Mouse (Mus musculus): Measurements from ENCODE around the gene Cdh18. TPM values are rescaled to one million over a fixed set of nuclear protein-coding genes. Genes with fewer than 3 reads are reported as not detected.
"Not testable (repeated sequence)": the region's sequence is repeated elsewhere in the genome, so short reads cannot be mapped to it uniquely, and the experiment has no call there.

Cdh18 gene
- polyA plus RNA-seq, 1 experiment from 2014 or later = 0.08 TPM

DNA sequence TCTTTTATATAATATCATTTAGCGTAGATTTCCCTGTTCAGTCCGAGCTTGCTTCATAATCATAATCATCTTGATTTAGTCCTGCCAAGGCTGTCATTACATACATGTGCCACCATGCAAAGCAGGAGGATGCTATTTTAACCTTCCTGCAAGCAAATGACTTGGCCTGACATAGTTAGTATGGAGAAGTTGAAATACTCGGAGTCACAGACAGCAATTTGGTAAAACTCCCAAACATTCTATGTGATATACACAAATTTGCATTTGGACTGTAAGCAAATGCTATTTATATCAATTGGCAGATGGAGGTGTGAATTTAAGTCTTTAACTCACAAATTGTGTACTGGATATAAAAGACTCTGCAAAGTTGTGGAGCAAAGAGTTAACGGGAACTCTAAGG, 616.0 kb downstream of the Cdh18 start:
- no peak for DNase-seq (ENCODE audit: low spot score)

DNA sequence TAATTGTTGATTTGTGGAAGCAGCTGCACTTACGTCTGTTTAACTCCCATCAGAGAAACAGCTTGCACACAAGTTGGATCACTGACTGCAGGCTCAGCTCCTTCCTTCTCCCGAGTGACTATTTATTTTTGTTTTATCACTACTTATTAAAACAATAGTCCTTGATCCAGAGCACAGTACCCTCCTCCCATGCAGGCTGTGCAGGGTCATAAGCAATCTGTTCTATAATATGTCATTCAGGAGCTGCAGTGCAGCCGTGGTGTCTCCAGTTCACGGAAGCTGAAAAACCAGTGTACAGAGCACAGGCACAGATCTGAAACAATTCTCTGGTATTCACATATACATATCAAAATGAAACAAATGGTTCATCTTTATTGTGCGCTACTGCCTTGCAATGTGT, 625.8 kb downstream of the Cdh18 start:
- DNase-seq (ENCODE audit: low spot score) = no peak

- no peak for DNase-seq (ENCODE audit: low spot score)
These were observed 663.2 kb downstream of the Cdh18 start for GRCm38 (mm10) chr15:23212068-23212467.

GRCm38 (mm10) chr15:23230616-23231015, 681.8 kb downstream of the Cdh18 start:
- DNase-seq (ENCODE audit: low spot score) = no peak

DNA sequence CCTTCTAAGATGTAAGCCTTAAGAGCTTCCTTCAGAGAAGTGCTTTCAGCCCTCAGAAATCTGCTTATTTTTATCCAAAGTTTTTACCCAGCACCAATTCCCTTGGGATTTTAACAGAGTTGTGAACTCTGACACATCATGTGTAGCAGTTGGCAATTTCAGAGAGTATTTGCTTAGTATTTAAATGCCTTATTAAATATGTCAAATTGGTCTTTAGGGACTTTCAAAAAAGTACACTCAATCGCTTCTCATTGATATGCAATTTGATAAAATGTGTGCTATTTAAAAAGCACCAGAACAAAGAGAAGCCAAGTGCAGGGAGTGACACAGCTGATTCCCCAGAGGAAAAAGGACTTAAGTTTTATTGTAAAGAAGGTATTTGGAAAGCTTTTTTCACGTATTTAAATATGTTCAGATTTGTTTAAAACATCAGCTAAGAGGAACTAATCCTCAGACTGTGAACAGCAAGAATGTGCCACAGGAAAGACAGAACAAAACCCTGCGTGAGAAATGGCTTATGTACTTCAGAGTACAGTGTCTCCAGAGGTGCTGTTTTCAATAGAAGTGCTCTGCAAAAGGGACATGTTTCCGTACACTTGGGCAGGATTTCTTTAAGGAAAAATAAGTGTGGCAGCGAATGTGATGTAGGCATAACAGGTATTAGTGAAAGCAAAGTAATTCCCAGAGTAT, 709.1 kb downstream of the Cdh18 start:
- no peak for DNase-seq (ENCODE audit: low spot score)

GRCm38 (mm10) chr15:23278421-23278820, 729.6 kb downstream of the Cdh18 start:
- DNase-seq (ENCODE audit: low spot score) = no peak

DNA sequence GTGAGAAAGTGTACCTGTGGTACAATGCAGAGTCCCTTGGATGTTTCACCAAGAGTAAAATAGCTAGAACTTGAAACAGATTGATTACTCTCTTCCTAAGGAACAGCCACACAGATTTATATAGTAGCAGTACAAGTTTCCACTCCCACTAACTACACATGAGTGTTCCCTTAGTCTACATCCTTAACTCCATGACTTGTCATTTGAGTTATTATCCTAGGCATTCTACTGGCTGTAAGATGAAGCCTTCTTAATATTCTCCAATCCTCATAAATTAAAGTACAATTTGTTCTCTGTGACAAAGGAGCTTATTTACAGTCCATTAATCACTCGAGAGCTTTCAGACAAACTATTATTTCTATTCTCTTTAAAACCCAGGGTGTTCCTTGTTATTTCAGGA, 756.2 kb downstream of the Cdh18 start:
- DNase-seq (ENCODE audit: low spot score) = no peak

GRCm38 (mm10) chr15:23316766-23317165, 767.9 kb downstream of the Cdh18 start:
- no peak for DNase-seq (ENCODE audit: low spot score)

DNA sequence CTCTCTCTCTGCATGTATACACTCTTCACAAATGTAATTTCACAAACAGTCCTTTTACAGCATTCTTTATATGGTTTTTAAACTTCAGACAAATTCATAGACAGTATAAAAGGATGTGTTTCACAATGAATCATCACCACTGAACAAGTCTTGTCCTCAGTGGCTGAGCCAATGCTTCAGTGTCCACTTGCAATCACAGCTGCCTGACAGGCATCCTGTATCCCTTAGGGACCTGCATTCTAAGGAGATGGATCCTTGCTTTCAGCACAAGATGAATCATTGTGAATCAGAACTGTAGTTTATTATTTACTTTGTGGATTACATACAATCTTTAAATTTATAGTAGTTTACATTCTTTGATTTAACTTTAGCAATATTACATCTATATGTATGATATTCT, 768.6 kb downstream of the Cdh18 start:
- no peak for DNase-seq (ENCODE audit: low spot score)

DNA sequence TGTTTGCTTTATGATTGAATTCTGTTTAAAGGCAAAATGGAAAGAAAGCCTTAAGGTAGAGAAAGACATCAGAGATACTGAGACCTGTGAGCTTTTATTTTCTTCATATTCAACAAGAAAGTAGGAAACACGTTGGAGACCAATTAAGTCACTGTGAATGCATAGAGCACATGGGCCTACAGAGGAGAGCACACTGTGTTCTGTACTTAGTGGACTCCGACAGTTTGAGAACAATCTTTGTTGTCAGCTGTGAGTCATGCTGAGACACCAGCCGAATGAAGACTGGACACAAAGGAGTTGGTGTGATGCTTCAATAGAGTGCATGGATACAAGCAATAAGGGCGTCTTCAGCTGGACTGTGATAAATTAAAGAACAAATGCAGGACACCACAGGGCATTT, 791.5 kb downstream of the Cdh18 start:
- not testable (repeated sequence) for DNase-seq (ENCODE audit: low spot score)

DNA sequence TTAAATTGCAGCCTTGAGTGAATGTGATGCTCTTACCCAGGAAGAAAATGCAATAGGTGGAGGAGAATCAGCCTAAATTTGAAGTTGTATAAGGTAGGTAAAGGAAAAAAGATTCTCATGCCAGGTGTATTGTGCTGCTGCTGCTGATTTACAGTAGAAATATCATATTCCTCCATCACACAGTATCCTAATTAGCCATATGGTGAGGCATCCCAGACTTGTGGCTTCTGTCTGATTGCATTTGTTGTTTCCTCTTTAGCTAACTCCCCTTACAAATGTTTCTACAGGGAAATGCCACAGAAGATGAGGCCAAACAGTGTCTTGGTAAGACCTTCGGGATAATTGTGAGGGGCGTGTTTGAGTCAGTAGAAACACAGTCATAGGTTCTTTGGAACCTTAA, 802.3 kb downstream of the Cdh18 start:
- DNase-seq (ENCODE audit: low spot score) = no peak

GRCm38 (mm10) chr15:23366325-23366724, 817.5 kb downstream of the Cdh18 start:
- no peak for DNase-seq (ENCODE audit: low spot score)

- no peak for DNase-seq (ENCODE audit: low spot score)
These were observed 818.9 kb downstream of the Cdh18 start for GRCm38 (mm10) chr15:23367712-23368111.

- DNase-seq (ENCODE audit: low spot score) = no peak
These were observed 829.4 kb downstream of the Cdh18 start for GRCm38 (mm10) chr15:23378016-23378750.

- no peak for DNase-seq (ENCODE audit: low spot score)
These were observed 837.0 kb downstream of the Cdh18 start for GRCm38 (mm10) chr15:23385816-23386215.

- DNase-seq (ENCODE audit: low spot score) = no peak
These were observed 847.8 kb downstream of the Cdh18 start for GRCm38 (mm10) chr15:23396646-23397045.

DNA sequence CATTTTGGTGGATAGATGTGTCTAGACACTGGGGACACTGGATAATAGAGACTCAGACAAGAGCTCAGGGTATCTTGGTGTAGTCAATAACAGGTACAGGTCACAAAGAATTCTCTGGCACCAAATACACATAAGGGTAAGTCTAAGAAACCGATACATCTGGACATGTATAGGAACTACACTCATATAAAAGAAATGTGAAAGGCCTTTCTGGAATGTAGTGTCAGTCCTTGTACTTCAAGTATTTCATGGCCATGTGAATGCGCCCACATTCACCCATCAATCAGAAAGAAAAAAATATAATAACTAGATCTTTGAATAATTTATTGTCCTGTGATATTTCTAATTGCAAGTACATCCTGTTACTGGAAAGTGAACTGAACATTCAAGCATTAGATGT, 855.0 kb downstream of the Cdh18 start:
- no peak for DNase-seq (ENCODE audit: low spot score)

DNA sequence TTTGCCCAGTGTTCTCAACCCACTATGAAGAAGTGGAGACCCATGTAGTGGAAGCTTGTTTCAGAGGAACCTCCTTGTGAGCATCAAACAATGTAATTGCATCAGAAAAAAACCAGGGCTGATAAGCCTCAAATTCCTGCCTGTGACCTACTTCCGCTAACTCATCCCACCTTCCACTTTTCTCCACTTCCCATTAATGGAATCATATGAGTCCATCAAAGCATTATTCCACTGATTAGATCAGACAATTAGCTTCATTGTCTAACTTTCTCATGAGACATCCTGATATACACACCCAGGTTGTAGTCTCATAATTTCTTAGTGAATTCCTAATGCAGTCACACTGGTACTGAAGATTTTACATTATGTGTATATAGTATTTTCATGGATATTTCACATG, 859.4 kb downstream of the Cdh18 start:
- DNase-seq (ENCODE audit: low spot score) = no peak

- no peak for DNase-seq (ENCODE audit: low spot score)
These were observed 867.7 kb downstream of the Cdh18 start for GRCm38 (mm10) chr15:23416450-23417080.

DNA sequence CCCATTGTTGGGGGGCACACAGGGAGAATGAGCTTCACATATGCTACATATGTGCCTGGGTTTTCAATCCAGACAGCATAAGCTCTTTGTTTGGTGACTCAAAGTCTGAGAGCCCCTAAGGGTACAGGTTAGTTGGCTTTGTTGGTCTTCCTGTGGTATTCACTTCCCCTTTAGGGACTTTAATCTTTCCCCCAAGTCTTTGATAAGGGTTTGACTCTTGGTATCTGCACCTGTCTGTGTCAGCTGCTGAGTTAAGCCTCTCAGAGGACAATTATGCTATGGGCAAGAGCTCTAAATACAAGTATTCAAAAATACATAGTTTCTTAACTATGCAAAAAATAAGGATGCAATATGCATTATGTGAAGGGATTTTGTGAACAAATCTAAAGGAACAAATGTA, 869.3 kb downstream of the Cdh18 start:
- no peak for DNase-seq (ENCODE audit: low spot score)

DNA sequence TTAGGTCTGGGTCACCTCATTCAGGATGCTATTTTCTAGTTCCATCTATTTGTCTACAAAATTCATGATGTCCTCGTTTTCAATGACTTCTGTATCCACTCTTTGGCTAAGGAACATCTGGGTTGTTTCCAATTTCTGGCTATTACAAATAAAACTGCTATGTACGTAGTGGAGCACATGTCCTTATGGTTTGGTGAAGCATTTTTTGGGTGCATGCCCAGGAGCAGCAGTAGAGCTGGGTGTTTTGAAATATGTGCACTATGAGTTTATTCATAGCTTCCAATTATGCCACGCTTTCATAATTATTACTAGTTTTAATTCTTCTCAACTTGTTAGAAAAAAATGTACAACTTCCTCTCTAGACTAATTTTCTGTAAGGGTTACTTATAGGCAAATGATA, 871.2 kb downstream of the Cdh18 start:
- DNase-seq (ENCODE audit: low spot score) = no peak

GRCm38 (mm10) chr15:23430021-23430420, 881.2 kb downstream of the Cdh18 start:
- no peak for DNase-seq (ENCODE audit: low spot score)

GRCm38 (mm10) chr15:23448542-23448941, 899.7 kb downstream of the Cdh18 start:
- DNase-seq (ENCODE audit: low spot score) = no peak

Data from thymus, postnatal 0 days (tissue).